Mouse (Mus musculus) heart, embryonic 16.5 days (tissue): ENCODE results near the gene Hist2h4. TPM values are rescaled to one million over a fixed set of nuclear protein-coding genes. Genes with fewer than 3 reads are reported as not detected.

ENCODE experiments used
- ATAC-seq: fragments of 200-750 bp; cut with Nextera tagmentation; replicated peaks from 2 replicates; pipeline ENCODE4 v1.8.0; 2017; ENCODE audit warnings: moderate number of reproducible peaks; ENCODE audit not compliant: insufficient read depth, low FRiP score; ENCODE audit errors: extremely low read depth
- H3K27ac ChIP-seq: fragments of 300-500 bp; sonication (generic); 2 replicates; pipeline ENCODE4 v1.5.1; 2014; ENCODE audit warnings: mild to moderate bottlenecking, low read length, control low read depth, moderate library complexity
- H3K27me3 ChIP-seq: fragments of 300-500 bp; sonication (generic); 2 replicates; pipeline ENCODE4 v1.6.1; 2014; ENCODE audit warnings: low read length, mixed read lengths; ENCODE audit not compliant: control insufficient read depth, insufficient read depth
- H3K36me3 ChIP-seq: fragments of 300-500 bp; sonication (generic); 2 replicates; pipeline ENCODE4 v1.6.1; 2014; ENCODE audit not compliant: control insufficient read depth, insufficient read depth
- H3K4me1 ChIP-seq: fragments of 300-500 bp; sonication (generic); 2 replicates; pipeline ENCODE4 v1.6.1; 2014; ENCODE audit warnings: low read length, mixed read lengths; ENCODE audit not compliant: control insufficient read depth, insufficient read depth
- H3K4me2 ChIP-seq: fragments of 300-500 bp; sonication (generic); 2 replicates; pipeline ENCODE4 v1.6.1; 2014; ENCODE audit warnings: low read depth, mild to moderate bottlenecking, control low read depth, low read length
- H3K4me3 ChIP-seq: fragments of 300-500 bp; sonication (generic); 2 replicates; pipeline ENCODE4 v1.5.1; 2014; ENCODE audit warnings: mild to moderate bottlenecking, control low read depth, low read length
- H3K9ac ChIP-seq: fragments of 300-500 bp; sonication (generic); 2 replicates; pipeline ENCODE4 v1.6.1; 2014; ENCODE audit warnings: low read length, control low read depth
- H3K9me3 ChIP-seq: fragments of 300-500 bp; sonication (generic); replicated peaks from 2 replicates; pipeline ENCODE4 v1.6.1; 2016; ENCODE audit warnings: low read length; ENCODE audit not compliant: control insufficient read depth
- WGBS: fragments of 180-500 bp; shearing (Covaris S2); extraction: QIAGEN DNeasy Blood & Tissue Kit; methylation state at CpG from one replicate; pipeline ENCODE4 v1.1.7; 2014; 5-methylcytosine and 5-hydroxymethylcytosine counted together
- polyA plus RNA-seq: library from polyadenylated mRNA; unstranded; fragments of >200 nt; fragmentation: Nextera tagmentation; extraction: Ambion mirVana; gene quantifications from 2 replicates; pipeline ENCODE4 v1.2.1, GENCODE M21; 2015

Hist2h4 gene
- polyA plus RNA-seq, result 2.4 and 5.8 TPM in 2 replicates

DNA sequence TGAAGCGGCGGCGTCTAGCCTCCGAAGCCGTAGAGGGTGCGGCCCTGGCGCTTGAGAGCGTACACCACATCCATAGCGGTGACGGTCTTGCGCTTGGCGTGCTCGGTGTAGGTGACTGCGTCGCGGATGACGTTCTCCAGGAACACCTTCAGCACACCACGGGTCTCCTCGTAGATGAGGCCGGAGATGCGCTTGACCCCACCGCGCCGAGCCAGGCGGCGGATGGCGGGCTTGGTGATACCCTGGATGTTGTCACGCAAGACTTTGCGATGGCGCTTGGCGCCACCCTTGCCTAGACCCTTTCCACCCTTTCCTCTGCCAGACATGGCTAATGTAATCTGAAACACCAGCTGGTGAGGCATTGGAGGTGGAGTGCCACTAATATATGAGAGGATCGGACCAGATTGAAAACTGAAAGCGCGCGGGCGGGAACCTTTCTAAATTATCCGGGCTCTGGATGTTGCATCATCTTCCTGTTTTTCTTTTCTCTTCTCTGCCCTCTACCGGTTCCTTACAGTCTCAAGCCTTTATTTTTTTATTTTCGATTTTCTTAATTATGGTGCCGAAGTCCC lies at the start of gene Hist2h4:
Gene Hist2h4 (minus strand): TSS at position 333 of the 572 bp plus-strand sequence.
- Histone ChIP-seq H3K9ac (peak within 1 kb of the TSS; percentile 87), H3K4me1 (peaks cover 17% of the 10 kb centered on the region), H3K4me3 (peak within 1 kb of the TSS; percentile 71), H3K27ac (peak within 1 kb of the TSS; percentile 98), H3K36me3 (no peaks in the 10 kb centered on the region), H3K9me3 (no peaks in the 10 kb centered on the region), H3K4me2 (peak within 1 kb of the TSS; percentile 91), H3K27me3 (no peaks in the 10 kb centered on the region; the same call in 1 of the 2 replicates)
- WGBS, result under 1% methylated on average over 40 of the region's 40 CpGs
- ATAC-seq, result peak; percentile 85

DNA sequence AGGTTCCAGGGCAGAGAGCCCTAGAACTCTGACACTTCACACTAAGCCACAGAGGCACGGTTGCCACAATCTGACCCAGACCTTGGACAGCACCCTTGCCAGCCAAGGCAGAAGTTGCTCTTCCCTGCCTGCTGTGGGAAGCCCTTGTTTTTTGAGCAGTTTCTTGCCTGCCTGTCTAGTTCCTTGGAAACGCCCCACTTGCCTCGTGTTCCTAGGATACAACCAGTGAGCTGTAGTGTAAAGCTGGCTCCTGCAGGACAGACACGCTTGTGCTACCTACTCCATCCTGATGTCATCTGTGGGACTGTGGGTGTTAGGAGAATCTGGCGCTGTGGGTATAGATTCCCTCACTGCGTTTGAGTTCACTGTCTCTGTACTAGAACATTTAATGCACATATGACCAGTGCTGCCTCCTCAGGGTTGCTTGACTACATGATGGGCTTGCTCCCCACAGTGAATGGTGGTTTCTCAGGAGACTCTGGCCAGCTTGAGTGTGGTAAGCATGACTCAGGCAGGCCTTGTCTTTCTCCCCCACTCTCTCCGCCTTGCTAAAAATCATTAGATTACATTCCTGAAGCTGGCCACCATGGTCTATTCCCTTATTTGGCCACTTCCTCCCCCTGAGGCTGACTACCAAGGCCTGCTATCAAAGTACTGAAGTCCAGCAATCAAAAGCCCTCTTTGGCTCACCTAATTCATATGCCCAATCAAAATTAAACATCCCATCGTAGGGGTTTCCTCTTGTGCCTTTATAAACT lies 49.4 kb upstream of the Hist2h4 start:
- Histone ChIP-seq H3K9me3 (no peaks in the 10 kb centered on the region), H3K4me2 (no peak overlapping the region), H3K4me1 (no peaks in the 10 kb centered on the region), H3K27ac (no peak overlapping the region), H3K9ac (no peak overlapping the region), H3K4me3 (no peak overlapping the region), H3K36me3 (no peaks in the 10 kb centered on the region), H3K27me3 (0 out of 2 replicates have a peak, but pooled peaks cover 1% of the 10 kb centered on the region)
- ATAC-seq, result no peak
- WGBS, result 53% methylated on average over 8 of the region's 8 CpGs

- H3K9me3 ChIP-seq, result no peaks in the 10 kb centered on the region
- H3K4me2 ChIP-seq, result no peak overlapping the region
- H3K36me3 ChIP-seq, result no peaks in the 10 kb centered on the region
- no peak overlapping the region for H3K9ac ChIP-seq
- no peak overlapping the region for H3K4me3 ChIP-seq
- WGBS, result 40% methylated on average over 3 of the region's 3 CpGs
- H3K27me3 ChIP-seq, result 0 out of 2 replicates have a peak, but pooled peaks cover 3% of the 10 kb centered on the region
- no peak overlapping the region for H3K27ac ChIP-seq
- H3K4me1 ChIP-seq, result no peaks in the 10 kb centered on the region
- no peak for ATAC-seq
Observed at GRCm38 (mm10) chr3:96309441-96309840, 46.3 kb upstream of the Hist2h4 start.

GRCm38 (mm10) chr3:96306506-96306905 lies 43.4 kb upstream of the Hist2h4 start:
- Histone ChIP-seq H3K27ac (no peak overlapping the region), H3K36me3 (no peaks in the 10 kb centered on the region), H3K4me2 (no peak overlapping the region), H3K4me1 (no peaks in the 10 kb centered on the region), H3K9me3 (no peaks in the 10 kb centered on the region), H3K27me3 (peaks cover 3% of the 10 kb centered on the region; the same call in 1 of the 2 replicates), H3K4me3 (no peak overlapping the region), H3K9ac (no peak overlapping the region)
- ATAC-seq, result no peak
- WGBS, result 71% methylated on average over 9 of the region's 9 CpGs

GRCm38 (mm10) chr3:96302076-96302475 lies 39.0 kb upstream of the Hist2h4 start:
- 76% methylated on average over 5 of the region's 5 CpGs for WGBS

DNA sequence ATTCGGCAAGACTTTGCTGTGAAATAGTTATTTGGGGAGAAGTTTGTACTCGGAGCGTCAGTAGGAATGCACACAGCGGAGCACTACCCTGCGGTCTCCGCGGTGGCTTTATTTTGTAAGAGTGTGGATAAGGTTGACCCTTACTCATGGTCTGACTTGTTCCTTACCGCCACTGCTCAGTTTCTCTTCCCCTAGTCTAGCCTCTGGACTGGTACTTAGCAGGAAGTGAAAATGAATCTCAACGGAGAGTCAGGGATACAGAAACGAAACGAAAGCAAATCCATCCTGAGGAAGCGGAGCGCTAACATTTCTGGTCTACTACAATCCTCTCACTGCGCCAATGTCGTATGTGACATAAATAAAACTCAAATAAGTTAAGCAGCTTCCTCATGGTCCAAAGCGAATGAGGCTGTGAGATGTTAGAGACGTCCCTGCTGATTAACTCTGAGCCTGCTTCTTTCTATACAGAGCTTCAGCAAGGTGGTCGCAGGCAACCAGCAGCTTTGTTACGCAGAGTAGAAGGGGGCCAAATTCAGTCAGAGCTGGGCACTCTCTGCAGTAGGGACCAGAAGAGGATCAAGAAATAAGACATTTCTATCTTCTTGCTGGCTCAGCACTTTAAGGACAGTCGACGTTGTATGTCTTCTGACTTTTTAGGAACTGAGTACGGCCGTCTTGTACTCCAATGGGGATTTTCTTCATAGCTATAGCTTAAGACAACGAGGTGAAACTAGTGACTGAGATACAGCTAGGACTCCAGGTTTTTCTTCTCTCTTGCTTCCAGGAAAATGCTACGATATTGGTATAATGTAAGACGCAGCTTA lies 37.8 kb upstream of the Hist2h4 start:
- no peak overlapping the region for H3K27ac ChIP-seq
- WGBS, result 60% methylated on average over 26 of the region's 26 CpGs
- H3K4me2 ChIP-seq, result peak overlapping the region; percentile 62
- no peaks in the 10 kb centered on the region; the same call in 1 of the 2 replicates for H3K27me3 ChIP-seq
- H3K4me3 ChIP-seq, result peak overlapping the region; percentile 50
- H3K4me1 ChIP-seq, result 0 out of 2 replicates have a peak, but pooled peaks cover 2% of the 10 kb centered on the region
- no peak for ATAC-seq
- H3K9ac ChIP-seq, result peak overlapping the region; percentile 54
- H3K9me3 ChIP-seq, result no peaks in the 10 kb centered on the region; the same call in 1 of the 2 replicates
- no peaks in the 10 kb centered on the region for H3K36me3 ChIP-seq

More at GRCm38 (mm10) chr3:96302076-96302475, 39.0 kb upstream of the Hist2h4 start:
- no peak overlapping the region for H3K9ac ChIP-seq
- no peak overlapping the region for H3K4me3 ChIP-seq
- H3K4me1 ChIP-seq, result 0 out of 2 replicates have a peak, but pooled peaks cover 2% of the 10 kb centered on the region
- no peaks in the 10 kb centered on the region; the same call in 1 of the 2 replicates for H3K27me3 ChIP-seq
- H3K9me3 ChIP-seq, result no peaks in the 10 kb centered on the region
- no peak overlapping the region for H3K4me2 ChIP-seq
- ATAC-seq, result no peak
- no peaks in the 10 kb centered on the region for H3K36me3 ChIP-seq
- H3K27ac ChIP-seq, result no peak overlapping the region

- no peak overlapping the region for H3K27ac ChIP-seq
- WGBS, result 97% methylated on average over 2 of the region's 2 CpGs
- H3K9ac ChIP-seq, result no peak overlapping the region
- 0 out of 2 replicates have a peak, but pooled peaks cover 2% of the 10 kb centered on the region for H3K4me1 ChIP-seq
- H3K4me2 ChIP-seq, result no peak overlapping the region
- H3K27me3 ChIP-seq, result no peaks in the 10 kb centered on the region; the same call in 1 of the 2 replicates
- H3K9me3 ChIP-seq, result peaks cover 6% of the 10 kb centered on the region; the same call in 1 of the 2 replicates
- H3K36me3 ChIP-seq, result no peaks in the 10 kb centered on the region
- ATAC-seq, result no peak
- no peak overlapping the region for H3K4me3 ChIP-seq
Observed at GRCm38 (mm10) chr3:96299562-96299961, 36.5 kb upstream of the Hist2h4 start.

- peaks cover 6% of the 10 kb centered on the region; the same call in 1 of the 2 replicates for H3K9me3 ChIP-seq
- H3K27me3 ChIP-seq, result no peaks in the 10 kb centered on the region; the same call in 1 of the 2 replicates
- ATAC-seq, result no peak
- H3K4me3 ChIP-seq, result no peak overlapping the region
- WGBS, result 82% methylated on average over 4 of the region's 4 CpGs
- no peak overlapping the region for H3K4me2 ChIP-seq
- 0 out of 2 replicates have a peak, but pooled peaks cover 2% of the 10 kb centered on the region for H3K4me1 ChIP-seq
- H3K27ac ChIP-seq, result no peak overlapping the region
- no peaks in the 10 kb centered on the region for H3K36me3 ChIP-seq
- H3K9ac ChIP-seq, result no peak overlapping the region
Observed at GRCm38 (mm10) chr3:96298360-96298759, 35.2 kb upstream of the Hist2h4 start.
